Mouse (Mus musculus) C2C12 (cell line): Measurements from ENCODE around the gene Aak1.

Source experiments
- CTCF ChIP-seq: IDR thresholded peaks from one replicate; pipeline ENCODE4 v1.5.1; 2011; ENCODE audit not compliant: control insufficient read depth, insufficient read depth, insufficient read length
- USF1 ChIP-seq: IDR thresholded peaks from one replicate; pipeline ENCODE4 v1.6.1; 2011; ENCODE audit warnings: low read depth, mild to moderate bottlenecking, control low read depth, moderate library complexity

DNA sequence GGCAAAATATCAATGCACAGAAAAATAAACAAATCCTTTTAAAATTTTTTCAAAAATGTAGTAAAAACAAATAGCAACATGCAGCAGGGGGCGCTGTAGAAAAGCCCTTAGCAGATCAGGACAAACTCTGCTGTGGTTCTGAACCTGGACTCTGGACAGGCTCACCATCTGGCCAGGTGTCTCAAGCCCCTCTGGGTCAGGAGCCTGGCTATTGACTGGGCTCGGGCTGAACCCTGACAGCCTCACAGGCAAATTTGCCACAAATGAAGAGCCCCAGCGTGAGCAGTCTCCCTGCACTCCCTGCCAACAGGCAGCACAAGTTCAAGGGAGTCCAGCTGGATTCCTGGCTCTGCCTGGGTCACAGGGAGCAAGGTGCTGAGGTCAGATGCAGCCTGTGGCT is 36.0 kb upstream of the Aak1 start:
- TF ChIP-seq CTCF (no peak), USF1 (no peak)
